ENCODE assay signal across 10 mouse cellular contexts in the genomic region with DNA sequence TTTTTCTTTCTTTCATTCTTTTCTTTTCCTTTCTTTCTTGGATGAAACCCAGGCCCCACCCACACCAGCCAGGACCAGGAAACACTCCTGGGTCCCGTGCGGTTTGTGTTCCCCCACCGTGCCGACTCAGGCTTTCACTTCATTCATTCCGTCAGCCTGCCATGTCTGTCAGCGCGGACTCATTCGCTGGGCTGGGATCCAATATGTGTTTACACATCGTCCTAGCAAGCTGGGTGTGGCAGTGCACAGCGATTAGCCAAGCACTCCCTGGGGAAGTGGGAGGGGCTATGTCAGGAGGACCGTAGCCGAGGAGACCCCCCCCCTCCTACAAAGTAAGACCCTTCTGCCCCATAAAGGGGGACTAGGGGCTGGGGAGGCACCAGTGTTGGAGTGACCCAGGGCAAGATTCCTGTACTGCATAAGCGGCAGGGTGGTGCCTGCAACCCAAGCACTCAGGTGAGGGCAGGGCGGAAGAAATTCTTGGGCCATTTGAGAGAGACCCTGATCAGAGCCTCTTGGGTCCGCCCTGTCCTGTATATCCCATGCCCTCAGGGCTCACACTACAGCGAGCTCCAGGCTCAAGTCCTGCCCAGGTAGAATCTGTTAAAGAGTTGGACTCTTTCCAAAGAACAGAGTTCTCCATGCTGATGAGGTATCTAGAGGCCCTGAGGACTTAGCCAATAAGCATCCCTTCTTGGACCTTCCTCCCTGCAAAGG. TPM values are rescaled to one million over a fixed set of nuclear protein-coding genes. Genes with fewer than 3 reads are reported as not detected.
DNase-seq lines count a peak whose midpoint lies in the region; ATAC-seq and TF ChIP-seq lines count a peak whose summit lies in the region.
"Had no signal": no experiment of that assay in that cellular context is flagged by ENCODE, and none has a peak within 500 bp of the region (broad histone marks: within the 10 kb centered on the region; RNA-seq: fewer than 3 reads in every experiment).

No protein-coding gene starts in this region.

- H3K9ac ChIP-seq in forebrain, embryonic 15.5 days (replicated peaks), result no peak overlapping the region
- H3K9ac ChIP-seq in stomach, postnatal 0 days (ENCODE audit: low read length), result 0 out of 2 replicates have a peak overlapping the region, but pooled peaks have one; percentile 13

- H3K9me3 ChIP-seq in forebrain, embryonic 15.5 days, result no peaks in the 10 kb centered on the region
- peaks cover 7% of the 10 kb centered on the region; the same call in 1 of the 2 replicates for H3K9me3 ChIP-seq in forebrain, embryonic 10.5 days
- no peaks in the 10 kb centered on the region for H3K9me3 ChIP-seq in stomach, postnatal 0 days (ENCODE audit: control insufficient read depth, low read length)

- H3K27me3 ChIP-seq in forebrain, embryonic 15.5 days, result no peaks in the 10 kb centered on the region
- no peaks in the 10 kb centered on the region; the same call in 1 of the 2 replicates for H3K27me3 ChIP-seq in forebrain, embryonic 10.5 days (ENCODE audit: poor library complexity, severe bottlenecking)
- H3K27me3 ChIP-seq in stomach, postnatal 0 days (ENCODE audit: control insufficient read depth, insufficient read depth, low read length), result no peaks in the 10 kb centered on the region

- 46% methylated on average over 16 of the region's 16 CpGs for WGBS in forebrain, embryonic 15.5 days
- WGBS in forebrain, embryonic 10.5 days, result 81% methylated on average over 16 of the region's 16 CpGs
- 14% methylated on average over 16 of the region's 16 CpGs for WGBS in large intestine, adult 2 months
- 27% methylated on average over 16 of the region's 16 CpGs for WGBS in stomach, postnatal 0 days

- no peak for TF ChIP-seq CTCF in stomach, postnatal 0 days (IDR thresholded peaks at IDR 0.05; ENCODE audit: low read depth)

- H3K36me3 ChIP-seq in forebrain, embryonic 15.5 days, result no peaks in the 10 kb centered on the region
- no peaks in the 10 kb centered on the region for H3K36me3 ChIP-seq in forebrain, embryonic 10.5 days (replicated peaks)
- H3K36me3 ChIP-seq in stomach, postnatal 0 days (ENCODE audit: control insufficient read depth, insufficient read depth, low read length), result no peaks in the 10 kb centered on the region

- peak overlapping the region; percentile 2; the same call in 1 of the 2 replicates for H3K4me3 ChIP-seq in forebrain, embryonic 15.5 days
- H3K4me3 ChIP-seq in forebrain, embryonic 10.5 days, result no peak overlapping the region
- peak overlapping the region; percentile 15; the same call in 1 of the 2 replicates for H3K4me3 ChIP-seq in stomach, postnatal 0 days (ENCODE audit: low read depth, low read length)
- H3K4me3 ChIP-seq: megakaryocyte, embryonic 14.5 days had no signal

- no peak for DNase-seq in forebrain, embryonic 10.5 days (ENCODE audit: extremely low spot score, low spot score)
- peak; percentile 65 to 75 for DNase-seq in urinary bladder, postnatal 36 days (ENCODE audit: low spot score in 2 of 2)
- no peak for DNase-seq in urinary bladder, adult 2 months (ENCODE audit: low spot score)
- peak; percentile 84 for DNase-seq in large intestine, adult 2 months (ENCODE audit: low read depth, low spot score)
- peak; percentile 91 for DNase-seq in stomach, postnatal 0 days (ENCODE audit: low spot score)
- no peak for DNase-seq in layer of hippocampus, adult 9-11 months
- DNase-seq: cerebellum, adult 11 months had no signal

- TF ChIP-seq EP300 in stomach, postnatal 0 days (optimal IDR thresholded peaks at IDR 0.05), result no peak

- no peak overlapping the region for H3K27ac ChIP-seq in forebrain, embryonic 15.5 days (replicated peaks)
- H3K27ac ChIP-seq in forebrain, embryonic 10.5 days, result no peak overlapping the region
- peak overlapping the region; percentile 65; the same call in 1 of the 2 replicates for H3K27ac ChIP-seq in stomach, postnatal 0 days (replicated peaks)

- ATAC-seq in forebrain, embryonic 15.5 days (replicated peaks), result 0 out of 2 replicates have a peak, but pooled peaks have one; percentile 41
- ATAC-seq in stomach, postnatal 0 days (ENCODE audit: low FRiP score, low TSS enrichment), result peak; percentile 84
- ATAC-seq in inflammation-experienced regulatory T-cells, adult 6 months, result no peak

- H3K4me2 ChIP-seq in forebrain, embryonic 15.5 days (replicated peaks), result peak overlapping the region; percentile 18
- peak overlapping the region; percentile 58 for H3K4me2 ChIP-seq in stomach, postnatal 0 days (replicated peaks; ENCODE audit: low read depth)

- peaks cover 7% of the 10 kb centered on the region; the same call in 1 of the 2 replicates for H3K4me1 ChIP-seq in forebrain, embryonic 15.5 days
- H3K4me1 ChIP-seq in forebrain, embryonic 10.5 days, result 0 out of 2 replicates have a peak, but pooled peaks cover 3% of the 10 kb centered on the region
- H3K4me1 ChIP-seq in stomach, postnatal 0 days (replicated peaks; ENCODE audit: control insufficient read depth, insufficient read depth), result no peaks in the 10 kb centered on the region
- H3K4me1 ChIP-seq: megakaryocyte, embryonic 14.5 days had no signal

RNA-seq across cellular contexts. Expression of gene Arhgef19, which starts 20.9 kb away (rescaled TPM):
- polyA plus RNA-seq in forebrain, embryonic 15.5 days (2015; fragmentation: Nextera tagmentation; extraction: Ambion mirVana), result 1.3 TPM in 2 replicates
- polyA plus RNA-seq in forebrain, embryonic 10.5 days (2016; fragmentation: Nextera tagmentation; extraction: Ambion mirVana), result 1.3 and 2.2 TPM in 2 replicates
- polyA plus RNA-seq in urinary bladder, adult 2 months (2012; rRNA removed), result 8.3 and 13.5 TPM in 2 replicates
- 17.8 and 25.2 TPM in 2 replicates for polyA plus RNA-seq in large intestine, adult 2 months (2012; rRNA removed)
- polyA plus RNA-seq in stomach, postnatal 0 days (2015; fragmentation: Nextera tagmentation; extraction: Ambion mirVana), result 6.6 and 9.2 TPM in 2 replicates
- not detected for polyA plus RNA-seq in inflammation-experienced regulatory T-cells, adult 6 months (2017; shearing (Covaris generic))

RNA-seq across cellular contexts. Expression of gene Epha2, which starts 40.9 kb away (rescaled TPM):
- 1.0 and 1.1 TPM in 2 replicates for polyA plus RNA-seq in forebrain, embryonic 15.5 days (2015; fragmentation: Nextera tagmentation; extraction: Ambion mirVana)
- polyA plus RNA-seq in forebrain, embryonic 10.5 days (2016; fragmentation: Nextera tagmentation; extraction: Ambion mirVana), result 3.3 and 3.7 TPM in 2 replicates
- 20.2 and 25.6 TPM in 2 replicates for polyA plus RNA-seq in urinary bladder, adult 2 months (2012; rRNA removed)
- 22.6 and 46.0 TPM in 2 replicates for polyA plus RNA-seq in large intestine, adult 2 months (2012; rRNA removed)
- 3.9 and 4.9 TPM in 2 replicates for polyA plus RNA-seq in stomach, postnatal 0 days (2015; fragmentation: Nextera tagmentation; extraction: Ambion mirVana)
- not detected for polyA plus RNA-seq in inflammation-experienced regulatory T-cells, adult 6 months (2017; shearing (Covaris generic))

RNA-seq across cellular contexts. Expression of gene Rsg1, which starts 46.4 kb away (rescaled TPM):
- polyA plus RNA-seq in forebrain, embryonic 15.5 days (2015; fragmentation: Nextera tagmentation; extraction: Ambion mirVana), result 8.4 and 10.9 TPM in 2 replicates
- polyA plus RNA-seq in forebrain, embryonic 10.5 days (2016; fragmentation: Nextera tagmentation; extraction: Ambion mirVana), result 7.3 and 7.8 TPM in 2 replicates
- polyA plus RNA-seq in urinary bladder, adult 2 months (2012; rRNA removed), result 2.4 and 2.6 TPM in 2 replicates
- 0.55 and 2.2 TPM in 2 replicates for polyA plus RNA-seq in large intestine, adult 2 months (2012; rRNA removed)
- 1.8 and 2.3 TPM in 2 replicates for polyA plus RNA-seq in stomach, postnatal 0 days (2015; fragmentation: Nextera tagmentation; extraction: Ambion mirVana)
- 1 to 10 TPM; 1.7 to 6.1 (median 3.3) TPM for polyA plus RNA-seq in inflammation-experienced regulatory T-cells, adult 6 months (2017; shearing (Covaris generic))

Comparison
In these comparisons a context has a peak if more than half of its experiments do, and no peak if none do; other contexts are left out.
1. DNase-seq: peak in urinary bladder, postnatal 36 days (2 of 2), large intestine, adult 2 months (single experiment) and stomach, postnatal 0 days (single experiment); none in forebrain, embryonic 10.5 days (single experiment), urinary bladder, adult 2 months (single experiment) and layer of hippocampus, adult 9-11 months (single experiment).